Mouse (Mus musculus) common myeloid progenitor, adult 5-6 weeks (primary cell): Measurements from ENCODE around the gene Trap1. TPM values are rescaled to one million over a fixed set of nuclear protein-coding genes. Genes with fewer than 3 reads are reported as not detected.
"Not testable (repeated sequence)": the region's sequence is repeated elsewhere in the genome, so short reads cannot be mapped to it uniquely, and the experiment has no call there.

Source experiments
- ATAC-seq: replicated peaks from 2 replicates; pipeline ENCODE4 v1.8.0; 2016; ENCODE audit warnings: low read depth, mild to moderate bottlenecking, moderate TSS enrichment, inconsistent platforms; ENCODE audit not compliant: poor library complexity, severe bottlenecking
- total RNA-seq: library from RNA; stranded (forward); fragments of 200-1000, 187-1606 nt; gene quantifications from 2 replicates; pipeline ENCODE4 v1.2.3, GENCODE M21; 2017

Gene Trap1
- total RNA-seq, 1 experiment from 2014 or later = 154 TPM

DNA sequence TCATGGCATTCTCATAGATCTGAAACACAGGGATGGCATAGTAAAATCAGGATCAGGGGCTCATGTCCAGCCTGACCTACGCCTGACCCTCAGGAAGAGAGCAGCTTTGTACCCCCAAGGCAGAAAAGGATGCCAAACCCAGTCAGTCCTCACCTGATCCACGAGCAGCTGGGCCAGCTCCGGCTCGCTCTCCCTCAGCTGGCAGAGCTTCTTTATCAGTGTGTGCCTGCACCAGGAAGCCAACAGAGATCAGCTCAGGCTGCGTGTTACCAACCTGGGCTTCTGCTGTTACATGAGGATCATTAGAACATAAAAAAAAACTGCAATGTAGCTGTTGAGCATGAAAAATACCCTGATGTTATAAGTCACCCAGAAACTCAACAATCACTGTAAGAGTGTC lies 37.4 kb downstream of the Trap1 start:
- no peak for ATAC-seq

DNA sequence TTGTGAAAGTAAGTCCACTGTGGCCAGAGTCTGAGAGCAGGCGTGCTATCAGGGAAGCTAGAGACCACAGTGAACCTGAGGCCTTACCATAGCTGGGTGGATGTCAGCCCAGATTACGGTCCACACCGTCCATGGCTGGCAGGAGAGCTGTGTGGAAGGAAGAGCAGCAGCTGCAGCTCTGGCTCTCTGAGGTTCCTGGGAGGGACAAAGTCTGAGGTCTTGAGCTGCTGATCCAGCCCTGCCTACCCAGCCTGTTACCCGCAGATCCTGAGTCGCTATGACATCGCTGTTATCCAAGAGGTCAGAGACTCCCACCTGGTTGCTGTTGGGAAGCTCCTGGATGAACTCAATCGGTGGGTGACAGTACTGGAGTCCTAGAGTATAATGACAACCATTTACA lies 39.9 kb downstream of the Trap1 start:
- ATAC-seq = no peak

DNA sequence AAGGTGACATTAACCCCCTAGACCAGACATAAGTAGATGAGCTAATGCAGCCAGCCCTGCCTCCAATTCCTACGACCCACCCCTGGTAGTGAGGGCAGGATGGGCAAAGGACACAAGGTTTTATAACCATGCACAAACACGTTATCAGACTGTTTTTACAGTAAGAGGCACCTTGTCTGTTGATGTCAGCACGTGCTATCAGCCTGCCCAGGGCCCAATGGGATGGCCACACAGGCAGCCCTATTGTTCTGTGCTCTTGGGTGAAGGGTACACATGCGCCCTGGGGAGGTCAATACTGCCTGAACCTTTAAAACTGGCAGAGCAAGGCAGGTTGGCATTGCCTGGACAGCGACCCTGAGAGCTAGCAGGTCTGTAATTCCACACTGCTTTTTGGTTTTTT lies 40.8 kb downstream of the Trap1 start, which contains the start of gene Dnase1:
Dnase1 (plus strand) TSS at position 136 of the 400 bp plus-strand sequence.
- no peak for ATAC-seq

DNA sequence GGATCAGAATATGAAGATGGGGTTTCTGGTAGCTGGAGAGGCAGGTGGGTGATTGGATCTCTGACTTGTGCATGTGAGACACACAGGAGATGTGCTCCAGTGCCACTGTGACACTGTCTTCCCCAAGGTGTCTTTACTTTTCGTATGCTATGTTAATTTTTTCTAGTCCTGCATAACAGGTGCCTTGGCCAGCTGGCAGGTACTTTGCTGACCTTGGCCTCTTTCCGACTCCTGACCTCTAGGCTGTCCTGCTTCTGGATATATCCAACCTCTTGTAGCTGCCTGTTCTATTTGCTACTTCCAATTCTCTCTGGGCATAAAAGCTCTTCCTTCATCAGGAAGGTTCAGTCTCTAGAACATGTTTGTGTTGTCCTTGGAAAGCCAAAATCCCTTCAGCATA lies 42.1 kb downstream of the Trap1 start:
- ATAC-seq = no peak

DNA sequence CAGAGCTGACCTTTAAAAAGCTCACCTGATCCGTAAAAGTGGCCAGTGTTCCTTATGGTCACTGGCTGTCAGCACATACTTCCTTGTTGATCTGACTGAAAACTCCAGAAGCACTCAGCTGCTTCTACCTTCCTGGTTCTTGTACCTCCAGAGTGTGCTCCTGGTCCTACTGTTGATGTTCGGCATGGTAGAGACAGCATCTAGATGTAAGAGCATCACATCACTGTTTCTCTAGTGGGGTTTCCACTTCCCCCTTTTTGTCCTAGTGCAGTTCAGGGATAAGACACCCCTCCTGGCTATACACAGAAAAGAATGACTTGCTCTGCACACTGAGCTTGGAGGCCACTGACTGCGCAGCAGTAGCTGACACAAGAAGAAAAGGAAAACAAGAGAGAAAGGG lies 43.2 kb downstream of the Trap1 start:
- peak; percentile 24 for ATAC-seq

DNA sequence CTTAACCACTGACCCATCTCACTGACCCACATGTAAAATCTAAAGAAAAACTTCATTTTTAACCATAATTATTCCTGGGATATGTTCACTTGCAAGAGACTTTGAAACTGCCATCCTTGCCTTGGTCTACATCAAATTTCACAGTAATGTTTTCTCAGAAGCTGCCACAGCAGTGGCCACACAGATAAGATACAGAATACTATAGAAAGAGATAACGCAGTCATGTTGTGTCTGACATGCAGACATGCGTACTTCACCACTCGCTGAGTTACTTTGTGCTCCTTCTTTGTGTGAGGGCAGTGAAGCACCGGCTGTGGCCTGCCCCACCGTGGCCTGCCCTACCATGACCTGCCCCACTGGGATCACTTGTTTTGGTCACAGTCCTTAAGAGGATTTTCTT lies 43.7 kb downstream of the Trap1 start:
- ATAC-seq = 0 out of 2 replicates have a peak, but pooled peaks have one; percentile 4

DNA sequence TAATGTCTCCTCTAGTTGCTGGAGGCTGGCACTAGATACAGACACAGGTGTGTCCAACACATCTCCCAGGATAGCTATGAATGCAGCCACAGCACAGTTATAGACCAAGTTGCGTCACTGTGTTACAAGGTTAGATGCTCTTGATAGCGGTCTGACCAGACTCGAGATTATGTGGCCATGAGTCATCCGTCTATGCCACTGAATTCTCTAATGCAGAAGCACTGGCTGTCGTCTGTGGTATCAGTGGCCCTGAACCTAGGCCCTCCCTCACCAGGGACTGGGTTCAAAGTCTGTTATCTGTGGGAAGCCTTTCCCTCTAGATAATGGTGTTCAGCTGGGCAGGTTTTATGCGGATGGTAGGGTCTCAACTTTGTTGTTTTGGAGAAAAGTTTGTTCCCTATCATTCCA lies 45.3 kb downstream of the Trap1 start:
- ATAC-seq = peak; percentile 57

DNA sequence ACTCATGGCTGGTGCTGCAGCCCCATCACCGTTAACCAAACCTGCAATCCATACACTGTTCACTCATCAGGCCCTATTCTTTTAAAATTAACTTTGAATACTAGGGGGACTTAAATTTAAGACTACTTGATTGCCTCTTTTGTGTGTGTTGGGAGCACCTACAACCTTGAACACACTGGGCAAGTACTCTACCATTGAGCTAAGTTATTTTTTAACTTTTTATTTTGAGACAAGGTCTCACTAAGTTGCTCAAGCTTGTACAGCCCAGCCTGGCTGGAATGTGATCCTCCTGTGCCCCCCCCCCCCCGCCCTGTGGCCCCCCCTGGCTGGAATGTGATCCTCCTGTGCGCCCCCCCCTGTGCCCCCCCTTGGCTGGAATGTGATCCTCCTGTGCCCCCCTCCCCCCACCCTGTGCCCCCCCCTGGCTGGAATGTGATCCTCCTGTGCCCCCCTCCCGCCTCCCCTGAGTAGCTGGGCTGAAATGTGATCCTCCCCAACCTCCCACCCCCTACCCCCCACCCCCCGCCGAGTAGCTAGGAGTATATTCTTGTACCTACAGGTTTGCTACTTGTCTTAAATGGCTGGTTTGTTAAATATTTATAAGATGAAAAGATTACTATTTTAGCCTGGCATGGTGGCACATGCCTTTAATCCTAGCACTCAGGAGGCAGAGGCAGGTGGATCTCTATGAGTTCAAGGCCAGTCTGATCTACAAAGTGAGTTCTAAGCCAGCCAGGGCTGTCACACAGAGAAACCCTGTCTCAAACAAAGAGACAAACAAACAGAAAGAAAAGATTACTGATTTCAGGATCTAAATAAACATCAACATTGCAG lies 46.0 kb downstream of the Trap1 start:
- no peak for ATAC-seq

DNA sequence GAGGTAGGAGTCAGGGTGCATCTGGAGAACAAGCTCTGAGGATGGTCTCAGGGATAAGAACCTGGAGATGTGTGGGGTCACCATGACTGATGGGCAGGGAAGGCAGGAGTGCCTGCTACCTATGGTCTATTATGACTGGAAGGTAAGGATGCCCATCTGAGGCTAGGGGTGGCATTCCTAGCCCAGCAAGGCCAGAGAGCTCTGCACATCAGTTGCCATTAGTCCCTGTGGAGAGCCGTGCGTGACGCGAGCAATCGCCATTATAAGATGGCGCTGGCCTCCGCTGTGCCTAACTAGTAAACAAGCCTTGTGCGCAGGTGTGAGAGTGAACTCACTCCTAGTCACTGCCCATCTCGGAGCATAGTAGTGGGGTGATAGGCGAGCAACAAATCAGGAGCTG lies 47.1 kb downstream of the Trap1 start:
- ATAC-seq = no peak

DNA sequence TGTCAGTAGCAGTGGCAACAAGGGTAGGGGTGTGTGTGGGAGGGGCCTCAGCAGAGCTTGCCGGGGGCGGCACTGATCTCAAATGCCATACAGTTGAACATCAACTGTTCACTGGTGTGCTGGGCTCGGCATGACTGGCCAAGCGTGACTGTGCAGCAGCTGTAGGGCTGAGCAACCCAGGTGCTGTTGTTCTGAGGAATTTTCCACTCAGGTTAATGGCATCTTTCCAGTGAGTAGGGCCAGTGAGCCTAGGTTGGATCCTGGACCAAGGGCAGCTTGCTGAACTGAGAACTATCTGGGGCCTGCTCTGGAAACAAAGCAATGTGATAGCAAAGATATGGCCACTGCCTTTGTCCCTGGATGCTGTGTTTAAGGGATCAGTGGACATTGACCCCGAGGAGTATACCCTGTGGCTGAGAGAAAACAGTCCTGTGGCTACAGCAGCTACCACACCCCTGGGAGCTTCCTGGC lies 48.2 kb downstream of the Trap1 start:
- ATAC-seq = no peak

DNA sequence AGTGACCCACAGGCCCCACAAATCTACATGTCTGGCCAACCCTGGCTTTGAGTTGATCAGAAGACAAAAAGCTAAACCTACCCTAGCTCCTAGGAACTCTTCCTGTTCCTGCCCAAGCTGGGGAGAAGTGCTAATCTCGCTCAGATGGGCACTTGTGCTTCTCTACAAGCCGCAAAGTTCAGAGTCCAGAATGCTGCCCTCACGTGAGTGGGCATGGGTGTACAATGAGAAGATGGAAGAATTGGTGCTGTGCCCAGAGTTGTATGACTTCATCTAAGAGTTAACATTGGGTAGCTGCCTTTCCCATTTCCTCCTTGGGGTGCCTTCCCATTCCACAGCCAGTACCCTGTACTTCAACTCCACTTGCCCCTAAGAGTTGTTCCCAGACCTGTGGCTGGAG lies 50.4 kb downstream of the Trap1 start:
- no peak for ATAC-seq

DNA sequence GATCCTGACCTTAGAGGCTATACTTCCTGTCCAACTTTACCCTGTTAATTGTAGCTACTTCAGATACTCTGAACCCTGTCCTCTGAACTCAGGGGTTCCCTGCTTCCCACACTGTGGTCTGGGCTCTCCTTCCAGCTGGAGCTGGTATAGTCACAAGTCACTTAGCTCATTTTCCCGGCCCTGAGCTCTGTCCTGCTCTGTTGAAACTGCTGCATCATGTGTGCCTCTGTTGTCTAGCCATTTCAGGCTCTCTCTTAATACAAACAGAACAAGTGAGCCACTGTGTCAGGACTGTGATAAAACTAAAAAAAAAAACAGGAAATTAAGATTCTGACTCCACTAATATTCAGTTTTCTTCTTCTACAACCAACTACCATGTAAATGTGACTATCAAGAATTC lies 51.0 kb downstream of the Trap1 start:
- ATAC-seq = no peak

DNA sequence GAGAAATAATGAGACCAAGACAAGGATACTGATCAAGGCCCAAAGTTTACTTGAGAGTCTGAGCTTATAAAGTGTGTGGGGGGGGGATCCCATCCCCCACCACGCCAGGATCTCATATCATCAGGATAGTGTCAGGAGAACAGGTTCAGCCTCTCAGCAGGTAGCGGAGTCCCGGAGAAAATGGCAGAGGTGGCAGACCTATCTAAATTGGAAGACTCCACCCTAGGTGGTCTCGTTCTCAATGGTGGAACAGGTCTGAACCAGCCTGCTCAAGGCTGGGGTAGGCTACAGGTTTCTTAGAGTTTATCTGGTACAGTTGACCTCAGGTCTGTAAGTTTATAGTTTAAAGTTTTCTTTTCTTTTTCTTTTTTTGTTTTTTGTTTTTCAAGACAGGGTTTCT lies 54.9 kb downstream of the Trap1 start:
- ATAC-seq = no peak

DNA sequence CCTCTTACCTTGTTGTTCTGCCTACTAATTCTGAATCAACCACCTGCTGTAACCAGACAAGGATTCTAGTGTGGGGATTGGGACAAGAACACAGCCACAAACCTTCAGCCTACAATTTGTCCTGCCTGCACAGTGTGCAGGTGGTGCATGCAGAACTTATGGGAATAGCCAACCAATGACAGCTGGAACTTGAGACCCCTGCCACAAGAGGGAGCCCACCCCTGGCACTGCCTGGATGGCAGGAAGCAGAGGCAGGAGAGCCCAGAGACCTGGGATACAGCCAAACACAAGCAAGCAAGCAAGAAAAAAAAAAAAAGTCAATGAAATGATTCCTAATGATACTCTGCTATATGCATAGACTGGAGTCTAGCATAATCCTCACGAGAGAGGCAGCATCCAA lies 56.4 kb downstream of the Trap1 start:
- no peak for ATAC-seq

DNA sequence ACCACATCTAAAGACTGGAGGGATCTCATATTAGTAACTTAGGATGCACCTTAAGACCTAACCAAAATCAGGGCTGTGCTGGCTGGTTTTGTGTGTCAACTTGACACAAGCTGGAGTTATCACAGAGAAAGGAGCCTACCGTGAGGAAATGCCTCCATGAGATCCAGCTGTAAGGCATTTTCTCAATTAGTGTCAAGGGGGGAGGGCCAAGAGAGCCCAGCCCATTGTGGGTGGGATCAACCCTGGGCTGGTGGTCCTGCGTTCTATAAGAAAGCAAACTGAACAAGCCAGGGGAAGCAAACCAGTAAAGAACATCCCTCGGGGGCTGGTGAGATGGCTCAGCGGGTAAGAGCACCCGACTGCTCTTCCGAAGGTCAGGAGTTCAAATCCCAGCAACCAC lies 60.2 kb downstream of the Trap1 start:
- not testable (repeated sequence) for ATAC-seq

DNA sequence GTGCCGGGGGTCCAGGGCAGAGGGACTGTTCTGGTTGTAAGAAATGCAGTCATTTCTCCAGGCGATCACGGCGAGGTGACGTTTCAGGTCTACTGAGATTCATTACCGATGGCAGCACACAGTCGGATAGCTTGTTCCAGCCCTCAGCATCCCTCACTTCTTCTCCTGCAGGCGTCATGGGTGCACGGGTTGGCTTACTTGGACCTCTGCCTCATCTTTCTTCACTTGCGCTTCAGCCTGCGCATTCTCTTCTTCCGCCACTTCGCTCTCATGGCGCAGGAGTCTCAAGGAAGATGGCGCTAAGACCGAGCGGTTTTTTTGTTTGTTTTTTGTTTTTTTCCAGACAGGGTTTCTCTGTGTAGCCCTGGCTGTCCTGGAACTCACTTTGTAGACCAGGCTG lies 60.8 kb downstream of the Trap1 start:
- not testable (repeated sequence) for ATAC-seq

DNA sequence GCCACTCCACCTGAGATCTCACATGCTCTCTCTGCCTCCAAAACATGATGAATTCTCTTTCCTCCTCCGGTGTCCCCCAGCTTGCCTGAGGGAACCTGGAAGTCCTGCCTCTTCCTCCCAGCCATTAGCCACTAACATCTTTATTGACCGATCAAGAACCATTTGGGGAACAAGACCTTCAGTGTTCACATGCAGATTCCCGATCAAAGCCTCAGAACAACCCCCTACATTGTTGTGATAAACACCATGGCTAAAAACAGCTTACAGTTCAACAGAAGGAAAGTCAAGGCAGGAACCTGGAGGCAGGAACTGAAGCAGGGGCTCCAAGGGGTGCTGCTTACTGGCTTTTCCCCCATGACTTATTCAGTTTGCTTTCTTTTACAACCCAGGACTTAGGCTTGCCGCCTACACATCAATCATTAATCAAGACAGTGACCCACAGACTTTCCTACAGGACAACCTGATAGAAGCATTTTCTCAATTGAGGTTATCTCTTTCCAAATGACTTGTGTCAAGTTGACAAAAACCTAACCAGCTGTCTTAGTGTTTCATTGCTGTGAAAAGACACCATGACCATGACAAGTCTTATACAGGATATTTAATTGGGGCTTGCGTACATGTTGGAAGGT lies 63.5 kb downstream of the Trap1 start:
- ATAC-seq = no peak

DNA sequence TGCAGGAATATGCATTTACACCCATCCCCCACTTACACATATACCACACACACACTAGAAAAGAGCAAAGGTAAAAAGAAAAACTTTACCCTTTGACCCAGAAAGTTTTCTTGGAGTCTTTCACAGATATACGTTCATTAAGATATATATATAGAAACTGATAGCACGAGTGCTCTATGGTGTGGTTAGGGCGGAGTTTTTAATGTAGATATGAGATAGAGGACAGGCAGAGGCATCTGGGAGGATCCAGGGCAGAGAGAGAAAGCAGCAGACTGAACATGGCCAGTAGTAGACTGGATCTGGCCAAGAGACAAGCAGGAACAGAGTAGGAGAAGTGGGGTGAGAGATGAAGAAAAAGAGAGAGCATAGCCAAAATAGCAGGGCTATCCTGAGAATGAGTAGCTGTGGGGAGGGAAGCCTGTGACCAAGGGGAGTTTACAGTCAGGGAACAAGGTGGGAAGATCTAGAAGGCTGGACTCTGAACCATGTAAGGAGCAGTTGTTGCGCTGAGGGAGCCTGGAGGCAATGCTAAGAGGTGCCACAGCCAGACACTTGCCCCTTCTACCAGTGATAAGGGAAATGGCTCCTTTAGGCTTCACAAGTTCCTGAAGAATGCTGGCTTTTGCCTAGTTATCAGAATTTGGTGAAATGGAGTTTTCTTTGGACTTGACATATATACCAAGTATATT lies 64.6 kb downstream of the Trap1 start:
- no peak for ATAC-seq

DNA sequence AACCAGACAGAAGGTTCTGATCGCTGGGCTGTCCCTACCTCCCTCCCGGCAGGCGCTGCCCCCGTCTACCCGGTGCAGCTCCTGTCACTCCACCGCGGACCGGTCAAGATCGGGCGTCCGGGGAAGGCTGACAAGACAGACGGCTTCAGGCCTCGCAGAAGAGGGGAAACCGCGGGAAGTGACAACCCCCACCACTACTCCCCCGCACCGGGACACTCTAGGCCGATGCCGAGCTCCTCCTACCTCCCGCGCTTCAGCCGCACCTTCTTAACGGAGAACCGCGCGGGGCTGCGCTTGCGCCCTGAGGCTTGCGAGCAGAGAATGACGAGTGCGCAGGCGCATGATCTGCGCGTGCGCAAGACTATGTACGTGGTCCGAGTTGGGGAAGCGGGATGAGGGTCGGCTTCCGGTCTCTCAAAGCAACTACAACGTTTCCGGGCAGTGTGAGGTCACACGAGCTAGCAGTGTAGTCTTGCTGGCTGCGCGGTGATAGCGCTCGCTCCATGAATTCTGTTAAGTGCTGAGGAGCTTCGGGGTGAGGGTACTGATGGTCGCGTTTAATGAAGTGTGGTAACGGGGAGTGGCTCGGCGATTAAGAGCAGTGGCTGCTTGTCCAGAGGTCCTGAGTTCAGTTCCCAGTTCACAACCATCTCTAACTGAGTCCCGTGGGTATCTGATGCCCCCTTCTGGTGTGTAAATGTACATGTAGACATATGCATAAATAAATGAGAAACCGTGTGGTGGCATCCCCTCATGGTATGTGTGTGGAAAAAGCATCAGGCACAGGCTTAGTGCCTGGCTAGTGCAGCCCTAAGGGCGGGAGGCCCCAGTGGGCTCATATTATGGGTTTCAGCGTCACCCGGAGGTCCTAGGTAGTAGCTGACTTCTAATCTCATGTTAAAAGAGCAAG lies 73.9 kb downstream of the Trap1 start, which contains the start of gene Slx4:
Slx4 (minus strand) TSS at position 282 of the 910 bp plus-strand sequence.
- peak; percentile 93 for ATAC-seq
